Mouse (Mus musculus) embryonic facial prominence, embryonic 13.5 days (tissue): ENCODE measurements around the gene Cradd. TPM values are rescaled to one million over a fixed set of nuclear protein-coding genes. Genes with fewer than 3 reads are reported as not detected.

Experiments used
- ATAC-seq: fragments of 200-750 bp; cut with Nextera tagmentation; 2 replicates; pipeline ENCODE4 v1.8.0; 2017; ENCODE audit warnings: low read depth; ENCODE audit not compliant: insufficient number of reproducible peaks, insufficient read depth, low FRiP score, low TSS enrichment
- H3K27ac ChIP-seq: fragments of 300-500 bp; sonication (generic); 2 replicates; pipeline ENCODE4 v1.5.1; 2015; ENCODE audit warnings: moderate library complexity, mild to moderate bottlenecking, inconsistent platforms
- H3K27me3 ChIP-seq: fragments of 300-500 bp; sonication (generic); 2 replicates; pipeline ENCODE4 v1.6.1; 2015; ENCODE audit warnings: mild to moderate bottlenecking, inconsistent platforms
- H3K36me3 ChIP-seq: fragments of 300-500 bp; sonication (generic); 2 replicates; pipeline ENCODE4 v1.6.1; 2015; ENCODE audit warnings: mild to moderate bottlenecking, inconsistent platforms
- H3K4me1 ChIP-seq: fragments of 300-500 bp; sonication (generic); 2 replicates; pipeline ENCODE4 v1.6.1; 2015; ENCODE audit warnings: inconsistent platforms
- H3K4me2 ChIP-seq: fragments of 300-500 bp; sonication (generic); 2 replicates; pipeline ENCODE4 v1.6.1; 2015; ENCODE audit warnings: moderate library complexity, mild to moderate bottlenecking, inconsistent platforms
- H3K4me3 ChIP-seq: fragments of 300-500 bp; sonication (generic); 2 replicates; pipeline ENCODE4 v1.5.1; 2015; ENCODE audit warnings: mild to moderate bottlenecking, inconsistent platforms
- H3K9ac ChIP-seq: fragments of 300-500 bp; sonication (generic); 2 replicates; pipeline ENCODE4 v1.6.1; 2015; ENCODE audit warnings: mild to moderate bottlenecking, inconsistent platforms
- H3K9me3 ChIP-seq: fragments of 300-500 bp; sonication (generic); 2 replicates; pipeline ENCODE4 v1.6.1; 2016; ENCODE audit warnings: inconsistent platforms
- WGBS: fragments of 180-500 bp; shearing (Covaris S2); methylation state at CpG from one replicate; pipeline ENCODE4 v1.1.7; 2015; ENCODE audit warnings: mixed read lengths; 5-methylcytosine and 5-hydroxymethylcytosine counted together
- polyA plus RNA-seq: library from polyadenylated mRNA; unstranded; fragments of >200 nt; fragmentation: Nextera tagmentation; extraction: Ambion mirVana; gene quantifications from 2 replicates; pipeline ENCODE4 v1.2.1, GENCODE M21; 2015

The Cradd gene
- polyA plus RNA-seq, 1 experiment from 2014 or later: 10.4 TPM

- H3K4me1 ChIP-seq: peaks cover 31% of the 10 kb centered on the region
- WGBS: 4% methylated on average over 37 of the region's 37 CpGs
- peak overlapping the region; percentile 48 for H3K4me3 ChIP-seq
- peak overlapping the region; percentile 86 for H3K4me2 ChIP-seq
- H3K9me3 ChIP-seq: no peaks in the 10 kb centered on the region
- ATAC-seq: peak; percentile 48; the same call in 1 of the 2 replicates
- peak overlapping the region; percentile 78 for H3K27ac ChIP-seq
- peak overlapping the region; percentile 76 for H3K9ac ChIP-seq
- H3K27me3 ChIP-seq: peaks cover 21% of the 10 kb centered on the region; the same call in 1 of the 2 replicates
- H3K36me3 ChIP-seq: no peaks in the 10 kb centered on the region
Measured at GRCm38 (mm10) chr10:95264485-95265321, 59.2 kb downstream of the Cradd start.

- no peak for ATAC-seq
- no peak overlapping the region for H3K27ac ChIP-seq
Measured at GRCm38 (mm10) chr10:95262388-95262787, 61.5 kb downstream of the Cradd start.

GRCm38 (mm10) chr10:95261279-95261678 is 62.7 kb downstream of the Cradd start:
- peaks cover 21% of the 10 kb centered on the region; the same call in 1 of the 2 replicates for H3K27me3 ChIP-seq
- no peaks in the 10 kb centered on the region for H3K36me3 ChIP-seq
- H3K4me3 ChIP-seq: no peak overlapping the region
- H3K27ac ChIP-seq: no peak overlapping the region
- no peak overlapping the region for H3K4me2 ChIP-seq
- WGBS: 24% methylated on average over 2 of the region's 2 CpGs
- ATAC-seq: no peak
- peaks cover 36% of the 10 kb centered on the region for H3K4me1 ChIP-seq
- no peaks in the 10 kb centered on the region for H3K9me3 ChIP-seq
- H3K9ac ChIP-seq: no peak overlapping the region

More at GRCm38 (mm10) chr10:95262388-95262787, 61.5 kb downstream of the Cradd start:
- no peak overlapping the region for H3K9ac ChIP-seq
- 20% methylated on average over 11 of the region's 11 CpGs for WGBS
- no peaks in the 10 kb centered on the region for H3K36me3 ChIP-seq
- peaks cover 31% of the 10 kb centered on the region for H3K4me1 ChIP-seq
- peak overlapping the region; percentile 3; the same call in 1 of the 2 replicates for H3K4me2 ChIP-seq
- no peak overlapping the region for H3K4me3 ChIP-seq
- H3K27me3 ChIP-seq: peaks cover 21% of the 10 kb centered on the region; the same call in 1 of the 2 replicates
- no peaks in the 10 kb centered on the region for H3K9me3 ChIP-seq

- peaks cover 12% of the 10 kb centered on the region; the same call in 1 of the 2 replicates for H3K27me3 ChIP-seq
- no peak for ATAC-seq
- no peak overlapping the region for H3K27ac ChIP-seq
- no peaks in the 10 kb centered on the region for H3K9me3 ChIP-seq
- peaks cover 35% of the 10 kb centered on the region for H3K4me1 ChIP-seq
- no peak overlapping the region for H3K4me2 ChIP-seq
- 82% methylated on average over 3 of the region's 3 CpGs for WGBS
- no peak overlapping the region for H3K4me3 ChIP-seq
- H3K36me3 ChIP-seq: no peaks in the 10 kb centered on the region
- H3K9ac ChIP-seq: no peak overlapping the region
Measured at GRCm38 (mm10) chr10:95260420-95260819, 63.5 kb downstream of the Cradd start.

- H3K9ac ChIP-seq: no peak overlapping the region
- H3K36me3 ChIP-seq: no peaks in the 10 kb centered on the region
- no peak overlapping the region for H3K4me3 ChIP-seq
- H3K27me3 ChIP-seq: peaks cover 11% of the 10 kb centered on the region; the same call in 1 of the 2 replicates
- no peaks in the 10 kb centered on the region for H3K9me3 ChIP-seq
- peaks cover 42% of the 10 kb centered on the region for H3K4me1 ChIP-seq
- H3K4me2 ChIP-seq: no peak overlapping the region
- 74% methylated on average over 10 of the region's 10 CpGs for WGBS
- ATAC-seq: no peak
- H3K27ac ChIP-seq: no peak overlapping the region
Measured at GRCm38 (mm10) chr10:95258471-95259155, 65.3 kb downstream of the Cradd start.

GRCm38 (mm10) chr10:95257979-95258378 is 66.0 kb downstream of the Cradd start:
- no peaks in the 10 kb centered on the region for H3K36me3 ChIP-seq
- ATAC-seq: no peak
- 69% methylated on average over 8 of the region's 8 CpGs for WGBS
- H3K4me3 ChIP-seq: no peak overlapping the region
- no peaks in the 10 kb centered on the region for H3K9me3 ChIP-seq
- no peak overlapping the region for H3K9ac ChIP-seq
- no peak overlapping the region for H3K27ac ChIP-seq
- H3K27me3 ChIP-seq: 0 out of 2 replicates have a peak, but pooled peaks cover 6% of the 10 kb centered on the region
- H3K4me1 ChIP-seq: peaks cover 38% of the 10 kb centered on the region
- no peak overlapping the region for H3K4me2 ChIP-seq

GRCm38 (mm10) chr10:95256095-95256494 is 67.8 kb downstream of the Cradd start:
- no peaks in the 10 kb centered on the region for H3K27me3 ChIP-seq
- H3K9ac ChIP-seq: no peak overlapping the region
- peaks cover 32% of the 10 kb centered on the region for H3K4me1 ChIP-seq
- H3K4me3 ChIP-seq: no peak overlapping the region
- WGBS: 21% methylated on average over 7 of the region's 7 CpGs
- no peak for ATAC-seq
- H3K4me2 ChIP-seq: no peak overlapping the region
- H3K27ac ChIP-seq: no peak overlapping the region
- H3K9me3 ChIP-seq: no peaks in the 10 kb centered on the region
- no peaks in the 10 kb centered on the region for H3K36me3 ChIP-seq

- Histone ChIP-seq H3K9ac (no peak overlapping the region), H3K4me2 (peak overlapping the region; percentile 47), H3K27me3 (no peaks in the 10 kb centered on the region), H3K4me3 (no peak overlapping the region), H3K27ac (peak overlapping the region; percentile 29; the same call in 1 of the 2 replicates), H3K36me3 (no peaks in the 10 kb centered on the region), H3K9me3 (no peaks in the 10 kb centered on the region), H3K4me1 (peaks cover 38% of the 10 kb centered on the region)
- no peak for ATAC-seq
- WGBS: 32% methylated on average over 8 of the region's 8 CpGs
Measured at GRCm38 (mm10) chr10:95255018-95255680, 68.8 kb downstream of the Cradd start.

GRCm38 (mm10) chr10:95254453-95255001 is 69.4 kb downstream of the Cradd start:
- Histone ChIP-seq H3K9me3 (no peaks in the 10 kb centered on the region), H3K4me1 (peaks cover 38% of the 10 kb centered on the region), H3K9ac (no peak overlapping the region), H3K36me3 (no peaks in the 10 kb centered on the region), H3K27ac (peak overlapping the region; percentile 29; the same call in 1 of the 2 replicates), H3K27me3 (no peaks in the 10 kb centered on the region), H3K4me2 (peak overlapping the region; percentile 47), H3K4me3 (no peak overlapping the region)
- no peak for ATAC-seq
- WGBS: 33% methylated on average over 13 of the region's 13 CpGs

- Histone ChIP-seq H3K4me1 (peaks cover 38% of the 10 kb centered on the region), H3K27ac (peak overlapping the region; percentile 29), H3K4me2 (peak overlapping the region; percentile 47; the same call in 1 of the 2 replicates)
Measured at GRCm38 (mm10) chr10:95254046-95254445, 69.9 kb downstream of the Cradd start.

GRCm38 (mm10) chr10:95251674-95252073 is 72.3 kb downstream of the Cradd start:
- WGBS: 77% methylated on average over 16 of the region's 16 CpGs
- Histone ChIP-seq H3K4me2 (no peak overlapping the region), H3K27me3 (no peaks in the 10 kb centered on the region), H3K4me3 (no peak overlapping the region), H3K36me3 (no peaks in the 10 kb centered on the region), H3K9ac (no peak overlapping the region), H3K27ac (no peak overlapping the region), H3K9me3 (no peaks in the 10 kb centered on the region), H3K4me1 (peaks cover 44% of the 10 kb centered on the region)
- ATAC-seq: no peak

More at GRCm38 (mm10) chr10:95254046-95254445, 69.9 kb downstream of the Cradd start:
- Histone ChIP-seq H3K27me3 (no peaks in the 10 kb centered on the region), H3K36me3 (no peaks in the 10 kb centered on the region), H3K9ac (no peak overlapping the region), H3K4me3 (no peak overlapping the region), H3K9me3 (no peaks in the 10 kb centered on the region)
- 66% methylated on average over 3 of the region's 3 CpGs for WGBS
- ATAC-seq: no peak; the same call in 1 of the 2 replicates
